Mouse (Mus musculus) myocyte (in vitro differentiated cells): Measurements from ENCODE around the gene Slc22a23. TPM values are rescaled to one million over a fixed set of nuclear protein-coding genes. Genes with fewer than 3 reads are reported as not detected.

Source experiments
- H3K27me3 ChIP-seq: one replicate; pipeline ENCODE4 v1.6.1; 2011; ENCODE audit not compliant: control insufficient read depth, insufficient read depth, insufficient read length
- H3K36me3 ChIP-seq: one replicate; pipeline ENCODE4 v1.6.1; 2011; ENCODE audit not compliant: control insufficient read depth, insufficient read depth
- H3K4me2 ChIP-seq: one replicate; pipeline ENCODE4 v1.6.1; 2011; ENCODE audit warnings: low read depth, control low read depth
- H3K4me3 ChIP-seq: one replicate; pipeline ENCODE4 v1.5.1; 2011; ENCODE audit warnings: mild to moderate bottlenecking, control low read depth, moderate library complexity
- H3K79me2 ChIP-seq: one replicate; pipeline ENCODE4 v1.6.1; 2011; ENCODE audit not compliant: control insufficient read depth, insufficient read depth
- H3ac ChIP-seq: one replicate; pipeline ENCODE4 v1.6.1; 2011; ENCODE audit not compliant: control insufficient read depth, insufficient read length
- CEBPB ChIP-seq: IDR thresholded peaks from 2 replicates; pipeline ENCODE4 v1.6.1; 2011; ENCODE audit warnings: mild to moderate bottlenecking, moderate library complexity; ENCODE audit not compliant: poor library complexity, insufficient read depth, severe bottlenecking
- E2F4 ChIP-seq: IDR thresholded peaks from one replicate; pipeline ENCODE4 v1.6.1; 2011; ENCODE audit warnings: mild to moderate bottlenecking, control low read depth, moderate library complexity; ENCODE audit not compliant: insufficient read depth
- MAX ChIP-seq: IDR thresholded peaks from one replicate; pipeline ENCODE4 v1.6.1; 2011; ENCODE audit warnings: low read depth, mild to moderate bottlenecking, control low read depth
- MYOD1 ChIP-seq, 3 experiments: IDR thresholded peaks; one replicate each; pipeline ENCODE4 v1.6.1; 2011; ENCODE audit warnings: control low read depth in 2 of 3, low read depth in 2 of 3, mild to moderate bottlenecking in 2 of 3, moderate library complexity in 1 of 3; ENCODE audit not compliant: insufficient read length in 2 of 3, control insufficient read depth in 1 of 3
- MYOG ChIP-seq, 3 experiments: IDR thresholded peaks; one replicate each; pipeline ENCODE4 v1.6.1; 2011; ENCODE audit warnings: control low read depth in 2 of 3, low read depth in 2 of 3, mild to moderate bottlenecking in 2 of 3; ENCODE audit not compliant: insufficient read length in 2 of 3, control insufficient read depth in 1 of 3, insufficient read depth in 1 of 3
- POLR2A ChIP-seq: IDR thresholded peaks from one replicate; pipeline ENCODE4 v1.6.1; 2011; ENCODE audit warnings: low read depth, mild to moderate bottlenecking, control low read depth, moderate library complexity; ENCODE audit not compliant: insufficient read length
- POLR2AphosphoS2 ChIP-seq: IDR thresholded peaks from one replicate; pipeline ENCODE4 v1.6.1; 2011; ENCODE audit warnings: low read depth, control low read depth; ENCODE audit not compliant: insufficient read length
- REST ChIP-seq: IDR thresholded peaks from one replicate; pipeline ENCODE4 v1.6.1; 2011; ENCODE audit warnings: mild to moderate bottlenecking, control low read depth, moderate library complexity; ENCODE audit not compliant: insufficient read depth, insufficient read length
- SRF ChIP-seq: IDR thresholded peaks from one replicate; pipeline ENCODE4 v1.6.1; 2011; ENCODE audit warnings: low read depth; ENCODE audit not compliant: control insufficient read depth, insufficient read length
- TCF12 ChIP-seq: IDR thresholded peaks from one replicate; pipeline ENCODE4 v1.6.1; 2011; ENCODE audit warnings: mild to moderate bottlenecking, control low read depth; ENCODE audit not compliant: poor library complexity, insufficient read depth, severe bottlenecking
- TCF3 ChIP-seq: IDR thresholded peaks from one replicate; pipeline ENCODE4 v1.6.1; 2011; ENCODE audit warnings: low read depth, control low read depth; ENCODE audit not compliant: insufficient read length
- USF1 ChIP-seq: IDR thresholded peaks from one replicate; pipeline ENCODE4 v1.6.1; 2011; ENCODE audit warnings: low read depth, mild to moderate bottlenecking, control low read depth, moderate library complexity
- polyA plus RNA-seq: library from polyadenylated mRNA; unstranded; fragments of >200 nt; fragmentation: generic; extraction: Trizol; gene quantifications from one replicate; pipeline ENCODE4 v1.2.1, GENCODE M21; 2012; ENCODE audit warnings: missing spikeins

Slc22a23 gene
- polyA plus RNA-seq, 1 experiment = 8.5 TPM

- H3K4me2 ChIP-seq = no peak overlapping the region
- no peaks in the 10 kb centered on the region for H3K79me2 ChIP-seq
- H3K27me3 ChIP-seq = no peaks in the 10 kb centered on the region
- no peak overlapping the region for H3ac ChIP-seq
- H3K4me3 ChIP-seq = no peak overlapping the region
- TF ChIP-seq E2F4 = no peak
- TF ChIP-seq POLR2A = no peak
- no peak for TF ChIP-seq TCF12
- no peak for TF ChIP-seq MAX
- TF ChIP-seq REST = no peak
- TF ChIP-seq MYOG (IDR thresholded peaks at IDR 0.05; ENCODE audit: control insufficient read depth in 1 of 3, insufficient read depth in 1 of 3, insufficient read length in 2 of 3, low read depth in 2 of 3) = no peak
- no peak for TF ChIP-seq SRF
- TF ChIP-seq POLR2AphosphoS2 = no peak
- TF ChIP-seq CEBPB = no peak
- no peak for TF ChIP-seq TCF3
- TF ChIP-seq MYOD1 (IDR thresholded peaks at IDR 0.05; ENCODE audit: control insufficient read depth in 1 of 3, insufficient read length in 2 of 3, low read depth in 2 of 3) = no peak
- TF ChIP-seq USF1 = no peak
- no peaks in the 10 kb centered on the region for H3K36me3 ChIP-seq
Observed at GRCm38 (mm10) chr13:34274890-34275289, 70.1 kb downstream of the Slc22a23 start.

- TF ChIP-seq MYOG (IDR thresholded peaks at IDR 0.05; ENCODE audit: control insufficient read depth in 1 of 3, insufficient read depth in 1 of 3, insufficient read length in 2 of 3, low read depth in 2 of 3) = no peak
- no peak for TF ChIP-seq CEBPB
- no peak for TF ChIP-seq TCF12
- no peak for TF ChIP-seq REST
- no peak for TF ChIP-seq MAX
- TF ChIP-seq MYOD1 (IDR thresholded peaks at IDR 0.05; ENCODE audit: control insufficient read depth in 1 of 3, insufficient read length in 2 of 3, low read depth in 2 of 3) = no peak
- TF ChIP-seq SRF = no peak
- H3K4me2 ChIP-seq = no peak overlapping the region
- no peak overlapping the region for H3K4me3 ChIP-seq
- H3ac ChIP-seq = no peak overlapping the region
- H3K27me3 ChIP-seq = no peaks in the 10 kb centered on the region
- H3K36me3 ChIP-seq = no peaks in the 10 kb centered on the region
- no peaks in the 10 kb centered on the region for H3K79me2 ChIP-seq
Observed at GRCm38 (mm10) chr13:34274417-34274816, 70.6 kb downstream of the Slc22a23 start.

- no peak for TF ChIP-seq SRF
- Histone ChIP-seq H3K4me3 (no peak overlapping the region), H3ac (no peak overlapping the region)
Observed at GRCm38 (mm10) chr13:34272275-34273054, 72.5 kb downstream of the Slc22a23 start.

GRCm38 (mm10) chr13:34271665-34272064 lies 73.3 kb downstream of the Slc22a23 start:
- no peaks in the 10 kb centered on the region for H3K79me2 ChIP-seq
- H3K36me3 ChIP-seq = no peaks in the 10 kb centered on the region
- TF ChIP-seq USF1 (no peak), CEBPB (no peak), MAX (no peak), POLR2A (no peak), TCF12 (no peak), E2F4 (no peak), TCF3 (no peak), MYOG (IDR thresholded peaks at IDR 0.05; ENCODE audit: control insufficient read depth in 1 of 3, insufficient read depth in 1 of 3, insufficient read length in 2 of 3, low read depth in 2 of 3) (no peak), REST (no peak), POLR2AphosphoS2 (no peak), SRF (no peak), MYOD1 (IDR thresholded peaks at IDR 0.05; ENCODE audit: control insufficient read depth in 1 of 3, insufficient read length in 2 of 3, low read depth in 2 of 3) (no peak)
- H3K27me3 ChIP-seq = no peaks in the 10 kb centered on the region
- no peak overlapping the region for H3ac ChIP-seq
- no peak overlapping the region for H3K4me2 ChIP-seq
- H3K4me3 ChIP-seq = no peak overlapping the region

More at GRCm38 (mm10) chr13:34272275-34273054, 72.5 kb downstream of the Slc22a23 start:
- H3K27me3 ChIP-seq = no peaks in the 10 kb centered on the region
- H3K4me2 ChIP-seq = no peak overlapping the region
- H3K79me2 ChIP-seq = no peaks in the 10 kb centered on the region
- H3K36me3 ChIP-seq = no peaks in the 10 kb centered on the region

GRCm38 (mm10) chr13:34270886-34271602 lies 73.9 kb downstream of the Slc22a23 start:
- TF ChIP-seq E2F4 (no peak), MYOG (IDR thresholded peaks at IDR 0.05; ENCODE audit: control insufficient read depth in 1 of 3, insufficient read depth in 1 of 3, insufficient read length in 2 of 3, low read depth in 2 of 3) (no peak), TCF12 (no peak)
- H3K4me2 ChIP-seq = no peak overlapping the region
- no peak overlapping the region for H3K4me3 ChIP-seq
- no peaks in the 10 kb centered on the region for H3K36me3 ChIP-seq
- H3K27me3 ChIP-seq = no peaks in the 10 kb centered on the region
- H3K79me2 ChIP-seq = no peaks in the 10 kb centered on the region
- no peak overlapping the region for H3ac ChIP-seq
